Mouse (Mus musculus) forebrain, embryonic 16.5 days (tissue): Measurements from ENCODE around the gene Stox2. TPM values are rescaled to one million over a fixed set of nuclear protein-coding genes. Genes with fewer than 3 reads are reported as not detected.
A peak's percentile ranks its signal among the peaks of the same experiment; 100 is the strongest.

ENCODE experiments used
- ATAC-seq: fragments of 200-750 bp; cut with Nextera tagmentation; 2 replicates; pipeline ENCODE4 v1.8.0; 2017; ENCODE audit warnings: mild to moderate bottlenecking, moderate library complexity
- H3K27ac ChIP-seq: fragments of 300-500 bp; sonication (generic); 2 replicates; pipeline ENCODE4 v1.5.1; 2014; ENCODE audit warnings: low read length, control low read depth
- H3K27me3 ChIP-seq: fragments of 300-500 bp; sonication (generic); replicated peaks from 2 replicates; pipeline ENCODE4 v1.6.1; 2014; ENCODE audit warnings: low read length; ENCODE audit not compliant: control insufficient read depth, insufficient read depth
- H3K36me3 ChIP-seq: fragments of 300-500 bp; sonication (generic); 2 replicates; pipeline ENCODE4 v1.6.1; 2014; ENCODE audit not compliant: control insufficient read depth, insufficient read depth
- H3K4me1 ChIP-seq: fragments of 300-500 bp; sonication (generic); replicated peaks from 2 replicates; pipeline ENCODE4 v1.6.1; 2014; ENCODE audit warnings: low read length; ENCODE audit not compliant: control insufficient read depth, insufficient read depth
- H3K4me2 ChIP-seq: fragments of 300-500 bp; sonication (generic); 2 replicates; pipeline ENCODE4 v1.6.1; 2014; ENCODE audit warnings: mild to moderate bottlenecking, low read length, control low read depth
- H3K4me3 ChIP-seq: fragments of 300-500 bp; sonication (generic); replicated peaks from 2 replicates; pipeline ENCODE4 v1.5.1; 2014; ENCODE audit warnings: mild to moderate bottlenecking, low read length, control low read depth
- H3K9ac ChIP-seq: fragments of 300-500 bp; sonication (generic); replicated peaks from 2 replicates; pipeline ENCODE4 v1.6.1; 2014; ENCODE audit warnings: low read depth, low read length, control low read depth
- H3K9me3 ChIP-seq: fragments of 300-500 bp; sonication (generic); 2 replicates; pipeline ENCODE4 v1.6.1; 2016; ENCODE audit warnings: low read length; ENCODE audit not compliant: control insufficient read depth
- WGBS: fragments of 180-500 bp; shearing (Covaris S2); extraction: QIAGEN DNeasy Blood & Tissue Kit; methylation state at CpG from one replicate; pipeline ENCODE4 v1.1.7; 2014; 5-methylcytosine and 5-hydroxymethylcytosine counted together
- polyA plus RNA-seq: library from polyadenylated mRNA; unstranded; fragments of >200 nt; fragmentation: Nextera tagmentation; extraction: Ambion mirVana; gene quantifications from 2 replicates; pipeline ENCODE4 v1.2.1, GENCODE M21; 2015

The Stox2 gene
- polyA plus RNA-seq, 1 experiment from 2014 or later = 42.1 TPM

DNA sequence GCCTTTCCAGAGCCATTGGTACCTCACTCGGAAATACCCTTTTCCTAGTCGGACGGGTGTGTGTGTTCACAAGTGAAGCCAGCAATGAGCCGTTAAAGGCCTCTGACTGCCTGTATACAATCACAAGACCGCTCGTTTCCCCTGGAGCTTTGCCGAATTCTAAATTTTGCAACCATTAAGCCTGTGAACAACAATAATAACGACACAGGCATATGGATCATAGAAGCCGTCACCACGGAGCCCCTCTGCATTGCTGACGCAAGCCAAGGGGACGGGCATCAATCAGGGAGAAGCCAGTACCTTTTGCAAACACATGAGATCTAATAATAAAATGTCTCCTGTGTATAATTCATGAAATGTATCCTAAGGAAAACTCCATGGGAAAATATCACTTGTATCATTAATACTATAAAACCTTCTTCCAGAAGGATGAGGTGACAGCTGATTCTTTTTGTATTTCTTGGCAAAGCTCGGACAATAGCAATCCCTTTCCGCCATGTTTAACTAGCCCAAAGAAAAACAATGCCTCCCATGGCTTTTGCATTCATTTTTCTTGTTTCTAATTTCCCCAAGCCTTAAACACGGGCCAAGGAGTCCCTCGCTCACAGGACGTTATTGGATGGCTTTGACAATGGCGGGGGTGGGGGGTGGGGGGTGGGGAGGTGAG, 265.0 kb downstream of the Stox2 start:
- Histone ChIP-seq H3K36me3 (peaks cover 6% of the 10 kb centered on the region), H3K27me3 (no peaks in the 10 kb centered on the region), H3K4me1 (no peaks in the 10 kb centered on the region), H3K4me2 (no peak overlapping the region), H3K9me3 (no peaks in the 10 kb centered on the region), H3K4me3 (no peak overlapping the region), H3K9ac (no peak overlapping the region), H3K27ac (no peak overlapping the region)
- no peak for ATAC-seq
- WGBS = 55% methylated on average over 18 of the region's 18 CpGs

GRCm38 (mm10) chr8:47180181-47180580, 266.0 kb downstream of the Stox2 start:
- Histone ChIP-seq H3K4me1 (no peaks in the 10 kb centered on the region), H3K4me3 (no peak overlapping the region), H3K9ac (no peak overlapping the region), H3K4me2 (no peak overlapping the region), H3K36me3 (no peaks in the 10 kb centered on the region; the same call in 1 of the 2 replicates), H3K27ac (no peak overlapping the region), H3K27me3 (no peaks in the 10 kb centered on the region), H3K9me3 (no peaks in the 10 kb centered on the region)
- WGBS = 92% methylated on average over 5 of the region's 5 CpGs
- no peak for ATAC-seq

DNA sequence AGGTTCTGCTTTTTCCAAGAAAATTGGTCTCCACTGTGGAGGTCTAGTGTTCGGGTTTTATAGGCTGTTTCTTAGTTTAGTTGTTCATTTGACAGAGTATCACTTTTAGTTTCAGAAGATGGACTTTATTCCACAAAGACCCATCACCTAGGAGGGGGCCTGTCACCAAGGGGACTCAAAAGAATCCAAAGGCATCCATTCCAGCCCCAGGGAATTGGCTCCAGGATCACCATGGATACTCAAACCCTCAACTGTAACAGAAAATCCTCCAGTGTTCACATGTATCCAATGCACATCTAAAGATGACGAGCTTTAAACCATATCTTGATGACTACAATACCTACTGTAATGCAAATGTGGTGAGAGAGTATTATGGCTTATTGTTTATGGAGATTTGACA, 267.4 kb downstream of the Stox2 start:
- H3K4me3 ChIP-seq = no peak overlapping the region
- no peak overlapping the region for H3K9ac ChIP-seq
- H3K4me1 ChIP-seq = no peaks in the 10 kb centered on the region
- 79% methylated on average over 2 of the region's 2 CpGs for WGBS
- no peaks in the 10 kb centered on the region for H3K36me3 ChIP-seq
- H3K27ac ChIP-seq = no peak overlapping the region
- no peaks in the 10 kb centered on the region for H3K9me3 ChIP-seq
- no peak for ATAC-seq
- no peak overlapping the region for H3K4me2 ChIP-seq
- H3K27me3 ChIP-seq = no peaks in the 10 kb centered on the region

- no peak overlapping the region for H3K4me2 ChIP-seq
- H3K27me3 ChIP-seq = no peaks in the 10 kb centered on the region
- no peak for ATAC-seq
- H3K36me3 ChIP-seq = no peaks in the 10 kb centered on the region
- no peak overlapping the region for H3K9ac ChIP-seq
- no peak overlapping the region for H3K4me3 ChIP-seq
- WGBS = 66% methylated on average over 7 of the region's 7 CpGs
- no peak overlapping the region for H3K27ac ChIP-seq
- 0 out of 2 replicates have a peak, but pooled peaks cover 4% of the 10 kb centered on the region for H3K9me3 ChIP-seq
- no peaks in the 10 kb centered on the region for H3K4me1 ChIP-seq
These were observed 272.3 kb downstream of the Stox2 start for GRCm38 (mm10) chr8:47173823-47174222.

DNA sequence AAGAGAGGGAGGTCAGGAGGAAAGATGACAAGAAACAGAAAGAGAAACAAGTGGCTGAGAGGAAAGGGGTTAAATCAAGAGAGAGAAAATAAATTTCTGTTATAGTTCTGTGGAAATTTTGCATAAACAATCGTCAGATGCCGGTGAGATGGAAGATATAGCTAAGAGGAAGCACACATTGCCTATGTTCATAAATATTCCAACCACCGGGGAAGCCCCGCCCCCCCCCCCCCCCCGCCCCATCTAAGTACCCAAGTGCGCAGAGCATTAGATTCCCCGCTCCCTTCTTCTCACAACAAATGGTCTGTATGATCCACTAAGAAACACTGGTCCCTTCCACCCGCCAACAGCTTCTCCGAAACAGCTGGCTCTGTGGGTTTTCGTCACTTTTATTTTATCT, 273.3 kb downstream of the Stox2 start:
- Histone ChIP-seq H3K4me1 (no peaks in the 10 kb centered on the region), H3K9ac (no peak overlapping the region), H3K9me3 (0 out of 2 replicates have a peak, but pooled peaks cover 4% of the 10 kb centered on the region), H3K36me3 (peaks cover 4% of the 10 kb centered on the region; the same call in 1 of the 2 replicates), H3K4me3 (no peak overlapping the region), H3K27me3 (no peaks in the 10 kb centered on the region), H3K27ac (no peak overlapping the region), H3K4me2 (no peak overlapping the region)
- WGBS = 93% methylated on average over 9 of the region's 10 CpGs
- ATAC-seq = no peak

- H3K27ac ChIP-seq = no peak overlapping the region
- no peak for ATAC-seq
- no peaks in the 10 kb centered on the region for H3K36me3 ChIP-seq
- H3K9ac ChIP-seq = no peak overlapping the region
- H3K4me1 ChIP-seq = no peaks in the 10 kb centered on the region
- WGBS = 95% methylated on average over 3 of the region's 3 CpGs
- H3K9me3 ChIP-seq = no peaks in the 10 kb centered on the region
- no peak overlapping the region for H3K4me3 ChIP-seq
- no peaks in the 10 kb centered on the region for H3K27me3 ChIP-seq
- H3K4me2 ChIP-seq = no peak overlapping the region
These were observed 285.5 kb downstream of the Stox2 start for GRCm38 (mm10) chr8:47160688-47161087.

DNA sequence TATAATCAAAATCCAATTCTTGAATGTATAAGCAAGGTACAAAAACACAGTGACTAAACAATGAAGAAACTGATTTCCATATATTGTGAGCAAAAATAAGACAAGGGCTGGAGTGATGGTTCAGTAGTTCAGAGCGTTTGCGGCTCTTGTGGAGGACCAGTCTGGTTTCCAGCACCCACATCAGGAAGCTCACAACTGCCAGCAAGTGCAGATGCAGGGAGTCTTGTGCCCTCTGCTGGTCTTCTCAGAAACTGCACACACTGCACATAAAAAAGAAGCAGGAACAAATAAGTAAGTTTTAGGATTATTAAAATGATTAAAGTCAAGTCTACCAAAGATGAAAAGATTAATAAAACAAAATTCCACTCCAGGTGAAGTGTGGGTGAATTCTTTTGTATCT, 291.6 kb downstream of the Stox2 start:
- no peaks in the 10 kb centered on the region for H3K27me3 ChIP-seq
- H3K9ac ChIP-seq = no peak overlapping the region
- no peak overlapping the region for H3K4me2 ChIP-seq
- peaks cover 3% of the 10 kb centered on the region; the same call in 1 of the 2 replicates for H3K9me3 ChIP-seq
- WGBS = 97% methylated on average over 2 of the region's 2 CpGs
- no peak for ATAC-seq
- no peak overlapping the region for H3K27ac ChIP-seq
- no peak overlapping the region for H3K4me3 ChIP-seq
- H3K4me1 ChIP-seq = no peaks in the 10 kb centered on the region
- H3K36me3 ChIP-seq = peaks cover 21% of the 10 kb centered on the region

- ATAC-seq = no peak
- Histone ChIP-seq H3K27me3 (no peaks in the 10 kb centered on the region), H3K4me1 (no peaks in the 10 kb centered on the region), H3K36me3 (0 out of 2 replicates have a peak, but pooled peaks cover 2% of the 10 kb centered on the region), H3K9ac (no peak overlapping the region), H3K9me3 (no peaks in the 10 kb centered on the region), H3K27ac (no peak overlapping the region), H3K4me3 (no peak overlapping the region), H3K4me2 (no peak overlapping the region)
- WGBS = 79% methylated on average over 6 of the region's 9 CpGs
These were observed 300.9 kb downstream of the Stox2 start for GRCm38 (mm10) chr8:47145258-47145657.

GRCm38 (mm10) chr8:47136047-47136446, 310.1 kb downstream of the Stox2 start:
- no peak for ATAC-seq
- 42% methylated on average over 5 of the region's 5 CpGs for WGBS
- no peaks in the 10 kb centered on the region for H3K36me3 ChIP-seq
- H3K27ac ChIP-seq = no peak overlapping the region
- H3K4me2 ChIP-seq = no peak overlapping the region
- H3K9me3 ChIP-seq = no peaks in the 10 kb centered on the region
- no peaks in the 10 kb centered on the region for H3K27me3 ChIP-seq
- H3K4me3 ChIP-seq = no peak overlapping the region
- H3K9ac ChIP-seq = no peak overlapping the region
- H3K4me1 ChIP-seq = no peaks in the 10 kb centered on the region

DNA sequence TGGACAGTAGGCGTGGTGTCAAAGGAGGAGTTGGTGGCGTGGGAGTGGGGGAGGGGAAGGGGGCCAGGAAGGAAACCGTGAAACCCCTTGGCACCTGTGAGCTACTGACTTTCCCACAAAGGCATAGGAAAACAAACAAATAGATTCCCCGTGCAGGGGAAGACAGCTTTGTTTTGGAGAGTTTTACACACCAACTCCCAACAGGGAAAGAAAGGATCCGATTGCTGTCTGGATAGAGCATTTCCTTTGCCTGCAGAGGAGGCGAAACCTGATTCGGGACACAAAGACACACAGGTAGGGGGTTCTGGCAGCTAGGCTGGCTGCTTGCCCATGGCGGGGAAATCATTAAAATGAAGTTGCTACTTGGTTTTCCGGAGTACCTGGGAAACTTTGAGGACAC, 310.6 kb downstream of the Stox2 start:
- H3K36me3 ChIP-seq = no peaks in the 10 kb centered on the region
- no peaks in the 10 kb centered on the region for H3K27me3 ChIP-seq
- H3K9me3 ChIP-seq = no peaks in the 10 kb centered on the region
- 15% methylated on average over 9 of the region's 9 CpGs for WGBS
- no peaks in the 10 kb centered on the region for H3K4me1 ChIP-seq
- ATAC-seq = no peak
- no peak overlapping the region for H3K27ac ChIP-seq
- no peak overlapping the region for H3K4me3 ChIP-seq
- H3K9ac ChIP-seq = no peak overlapping the region
- H3K4me2 ChIP-seq = peak overlapping the region; percentile 25
